Mouse (Mus musculus) neural tube, embryonic 13.5 days (tissue): ENCODE results near the gene Rmi1. TPM values are rescaled to one million over a fixed set of nuclear protein-coding genes. Genes with fewer than 3 reads are reported as not detected.
"Not testable (repeated sequence)": the region's sequence is repeated elsewhere in the genome, so short reads cannot be mapped to it uniquely, and the experiment has no call there.

Experiments
- ATAC-seq: fragments of 200-750 bp; cut with Nextera tagmentation; 2 replicates; pipeline ENCODE4 v1.8.0; 2017; ENCODE audit warnings: low read depth, mild to moderate bottlenecking, moderate TSS enrichment, moderate library complexity
- H3K27ac ChIP-seq: fragments of 300-500 bp; sonication (generic); replicated peaks from 2 replicates; pipeline ENCODE4 v1.5.1; 2015; ENCODE audit warnings: moderate library complexity, mild to moderate bottlenecking, inconsistent platforms
- H3K27me3 ChIP-seq: fragments of 300-500 bp; sonication (generic); 2 replicates; pipeline ENCODE4 v1.6.1; 2015; ENCODE audit warnings: mild to moderate bottlenecking, inconsistent platforms
- H3K36me3 ChIP-seq: fragments of 300-500 bp; sonication (generic); 2 replicates; pipeline ENCODE4 v1.6.1; 2015; ENCODE audit warnings: mild to moderate bottlenecking, inconsistent platforms
- H3K4me1 ChIP-seq: fragments of 300-500 bp; sonication (generic); replicated peaks from 2 replicates; pipeline ENCODE4 v1.6.1; 2015; ENCODE audit warnings: inconsistent platforms
- H3K4me2 ChIP-seq: fragments of 300-500 bp; sonication (generic); 2 replicates; pipeline ENCODE4 v1.6.1; 2015; ENCODE audit warnings: inconsistent platforms, mild to moderate bottlenecking, moderate library complexity
- H3K4me3 ChIP-seq: fragments of 300-500 bp; sonication (generic); 2 replicates; pipeline ENCODE4 v1.5.1; 2015; ENCODE audit warnings: mild to moderate bottlenecking, inconsistent platforms
- H3K9ac ChIP-seq: fragments of 300-500 bp; sonication (generic); 2 replicates; pipeline ENCODE4 v1.6.1; 2015; ENCODE audit warnings: moderate library complexity, mild to moderate bottlenecking, inconsistent platforms
- H3K9me3 ChIP-seq: fragments of 300-500 bp; sonication (generic); 2 replicates; pipeline ENCODE4 v1.6.1; 2016; ENCODE audit warnings: inconsistent platforms
- WGBS: fragments of 180-500 bp; shearing (Covaris S2); methylation state at CpG from one replicate; pipeline ENCODE4 v1.1.7; 2015; 5-methylcytosine and 5-hydroxymethylcytosine counted together
- polyA plus RNA-seq: library from polyadenylated mRNA; unstranded; fragments of >200 nt; fragmentation: Nextera tagmentation; extraction: Ambion mirVana; gene quantifications from 2 replicates; pipeline ENCODE4 v1.2.1, GENCODE M21; 2015

The Rmi1 gene
- polyA plus RNA-seq: 23.1 and 23.6 TPM in 2 replicates

GRCm38 (mm10) chr13:58402003-58402743 is at the start of gene Rmi1:
Gene Rmi1 (plus strand): TSS chr13:58402248.
- Histone ChIP-seq H3K27ac (peak within 1 kb of the TSS; percentile 100), H3K27me3 (no peaks in the 10 kb centered on the region), H3K4me1 (peaks cover 23% of the 10 kb centered on the region), H3K9me3 (no peaks in the 10 kb centered on the region), H3K9ac (peak within 1 kb of the TSS; percentile 100), H3K4me3 (peak within 1 kb of the TSS; percentile 79), H3K4me2 (peak within 1 kb of the TSS; percentile 91), H3K36me3 (peaks cover 17% of the 10 kb centered on the region)
- under 1% methylated on average over 91 of the region's 91 CpGs for WGBS
- ATAC-seq: peak; percentile 97

- H3K9me3 ChIP-seq: no peaks in the 10 kb centered on the region
- H3K4me2 ChIP-seq: no peak overlapping the region
- H3K27ac ChIP-seq: no peak overlapping the region
- ATAC-seq: no peak
- 0 out of 2 replicates have a peak, but pooled peaks cover 3% of the 10 kb centered on the region for H3K4me1 ChIP-seq
- H3K36me3 ChIP-seq: no peaks in the 10 kb centered on the region
- no peak overlapping the region for H3K4me3 ChIP-seq
- H3K9ac ChIP-seq: no peak overlapping the region
- peaks cover 10% of the 10 kb centered on the region for H3K27me3 ChIP-seq
These were observed 49.1 kb upstream of the Rmi1 start for GRCm38 (mm10) chr13:58352996-58353395.

GRCm38 (mm10) chr13:58358629-58359303 is 43.3 kb upstream of the Rmi1 start, which contains the start of gene Kif27:
Gene Kif27 (minus strand): TSS chr13:58359122.
- no peaks in the 10 kb centered on the region for H3K9me3 ChIP-seq
- no peaks in the 10 kb centered on the region for H3K36me3 ChIP-seq
- H3K4me3 ChIP-seq: peak within 1 kb of the TSS; percentile 69
- peak within 1 kb of the TSS; percentile 42; the same call in 1 of the 2 replicates for H3K27ac ChIP-seq
- H3K9ac ChIP-seq: peak within 1 kb of the TSS; percentile 75
- peak; percentile 97 for ATAC-seq
- H3K4me1 ChIP-seq: 0 out of 2 replicates have a peak, but pooled peaks cover 8% of the 10 kb centered on the region
- peaks cover 10% of the 10 kb centered on the region for H3K27me3 ChIP-seq
- H3K4me2 ChIP-seq: peak within 1 kb of the TSS; percentile 93
- under 1% methylated on average over 56 of the region's 85 CpGs for WGBS

GRCm38 (mm10) chr13:58359304-58359653 is 42.8 kb upstream of the Rmi1 start:
- no peaks in the 10 kb centered on the region for H3K9me3 ChIP-seq
- peak overlapping the region; percentile 42; the same call in 1 of the 2 replicates for H3K27ac ChIP-seq
- ATAC-seq: peak; percentile 60
- H3K4me3 ChIP-seq: peak overlapping the region; percentile 69
- peak overlapping the region; percentile 75; the same call in 1 of the 2 replicates for H3K9ac ChIP-seq
- peak overlapping the region; percentile 93 for H3K4me2 ChIP-seq
- H3K4me1 ChIP-seq: 0 out of 2 replicates have a peak, but pooled peaks cover 8% of the 10 kb centered on the region
- no peaks in the 10 kb centered on the region for H3K36me3 ChIP-seq
- H3K27me3 ChIP-seq: peaks cover 10% of the 10 kb centered on the region
- WGBS: 4% methylated on average over 7 of the region's 7 CpGs

- Histone ChIP-seq H3K9ac (no peak overlapping the region), H3K9me3 (no peaks in the 10 kb centered on the region), H3K27ac (no peak overlapping the region), H3K4me3 (no peak overlapping the region), H3K4me2 (no peak overlapping the region), H3K36me3 (no peaks in the 10 kb centered on the region), H3K4me1 (no peaks in the 10 kb centered on the region), H3K27me3 (no peaks in the 10 kb centered on the region)
- no peak for ATAC-seq
- WGBS: 83% methylated on average over 8 of the region's 8 CpGs
These were observed 37.5 kb upstream of the Rmi1 start for GRCm38 (mm10) chr13:58364353-58365175.

GRCm38 (mm10) chr13:58365179-58365578 is 36.9 kb upstream of the Rmi1 start:
- WGBS: 86% methylated on average over 8 of the region's 8 CpGs

GRCm38 (mm10) chr13:58366373-58366772 is 35.7 kb upstream of the Rmi1 start:
- H3K4me2 ChIP-seq: no peak overlapping the region
- no peaks in the 10 kb centered on the region for H3K4me1 ChIP-seq
- no peaks in the 10 kb centered on the region for H3K36me3 ChIP-seq
- H3K9ac ChIP-seq: no peak overlapping the region
- H3K27ac ChIP-seq: no peak overlapping the region
- H3K4me3 ChIP-seq: no peak overlapping the region
- ATAC-seq: no peak
- WGBS: 84% methylated on average over 3 of the region's 3 CpGs
- H3K27me3 ChIP-seq: no peaks in the 10 kb centered on the region
- no peaks in the 10 kb centered on the region for H3K9me3 ChIP-seq

More at GRCm38 (mm10) chr13:58365179-58365578, 36.9 kb upstream of the Rmi1 start:
- H3K4me3 ChIP-seq, H3K4me1 ChIP-seq, H3K9ac ChIP-seq, H3K27ac ChIP-seq, ATAC-seq, H3K4me2 ChIP-seq, H3K27me3 ChIP-seq, H3K36me3 ChIP-seq, H3K9me3 ChIP-seq: not testable (repeated sequence)

GRCm38 (mm10) chr13:58367641-58368040 is 34.4 kb upstream of the Rmi1 start:
- Histone ChIP-seq H3K4me3 (no peak overlapping the region), H3K27ac (no peak overlapping the region), H3K9ac (no peak overlapping the region), H3K4me1 (no peaks in the 10 kb centered on the region), H3K27me3 (no peaks in the 10 kb centered on the region), H3K4me2 (no peak overlapping the region), H3K36me3 (no peaks in the 10 kb centered on the region), H3K9me3 (no peaks in the 10 kb centered on the region)
- no peak for ATAC-seq
- 71% methylated on average over 1 of the region's 1 CpGs for WGBS

- Histone ChIP-seq H3K4me2 (no peak overlapping the region), H3K9ac (no peak overlapping the region), H3K27ac (no peak overlapping the region), H3K4me1 (no peaks in the 10 kb centered on the region), H3K9me3 (no peaks in the 10 kb centered on the region), H3K36me3 (no peaks in the 10 kb centered on the region), H3K4me3 (no peak overlapping the region), H3K27me3 (no peaks in the 10 kb centered on the region)
- ATAC-seq: no peak
- WGBS: 78% methylated on average over 4 of the region's 4 CpGs
These were observed 33.2 kb upstream of the Rmi1 start for GRCm38 (mm10) chr13:58368835-58369234.

GRCm38 (mm10) chr13:58372278-58373152 is 29.5 kb upstream of the Rmi1 start:
- Histone ChIP-seq H3K27ac (no peak overlapping the region), H3K27me3 (no peaks in the 10 kb centered on the region), H3K36me3 (no peaks in the 10 kb centered on the region), H3K9ac (no peak overlapping the region), H3K4me1 (no peaks in the 10 kb centered on the region), H3K4me2 (no peak overlapping the region), H3K9me3 (peaks cover 12% of the 10 kb centered on the region; the same call in 1 of the 2 replicates), H3K4me3 (no peak overlapping the region)
- ATAC-seq: no peak
- 87% methylated on average over 5 of the region's 5 CpGs for WGBS

GRCm38 (mm10) chr13:58373153-58373470 is 28.9 kb upstream of the Rmi1 start:
- no peak overlapping the region for H3K4me2 ChIP-seq
- H3K27ac ChIP-seq: no peak overlapping the region
- H3K36me3 ChIP-seq: no peaks in the 10 kb centered on the region
- H3K4me3 ChIP-seq: no peak overlapping the region
- 92% methylated on average over 2 of the region's 2 CpGs for WGBS
- peaks cover 12% of the 10 kb centered on the region; the same call in 1 of the 2 replicates for H3K9me3 ChIP-seq
- no peaks in the 10 kb centered on the region for H3K4me1 ChIP-seq
- ATAC-seq: no peak
- no peaks in the 10 kb centered on the region for H3K27me3 ChIP-seq
- H3K9ac ChIP-seq: no peak overlapping the region
